Mouse (Mus musculus): ENCODE data around the gene Pde5a. TPM values are rescaled to one million over a fixed set of nuclear protein-coding genes. Genes with fewer than 3 reads are reported as not detected.

The Pde5a gene
- total and polyA plus RNA-seq, 2 experiments from 2014 or later, result 1.00 to 6.1 TPM

DNA sequence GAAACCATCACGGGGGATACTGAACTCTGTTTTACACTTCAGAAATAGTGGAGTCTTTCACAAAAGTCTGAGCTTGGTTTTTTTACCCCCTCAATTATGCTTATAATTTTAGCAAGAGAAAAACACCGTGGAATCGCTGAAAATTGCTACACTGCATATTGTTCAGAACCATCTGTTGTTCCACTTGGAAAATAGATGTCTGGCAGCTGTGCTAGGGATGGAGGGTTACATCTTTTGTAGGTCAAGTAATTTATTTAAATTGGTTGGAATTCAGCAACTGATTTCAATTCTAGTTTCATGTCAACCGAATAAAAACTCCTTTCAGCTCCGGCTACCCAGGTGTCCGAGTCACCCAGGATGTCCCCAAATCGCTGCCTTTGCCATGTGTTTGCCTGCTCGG lies 78.6 kb downstream of the Pde5a start:
- Histone ChIP-seq H3K4me3 (ENCODE audit: low read depth, low read length) (no peak overlapping the region), H3K4me1 (ENCODE audit: control insufficient read depth, insufficient read depth) (no peaks in the 10 kb centered on the region), H3K9ac (replicated peaks; ENCODE audit: low read depth, low read length) (no peak overlapping the region), H3K4me2 (ENCODE audit: low read depth, low read length) (no peak overlapping the region), H3K27me3 (ENCODE audit: control insufficient read depth, insufficient read depth, low read length) (no peaks in the 10 kb centered on the region), H3K36me3 (replicated peaks; ENCODE audit: control insufficient read depth, insufficient read depth, low read length) (no peaks in the 10 kb centered on the region), H3K9me3 (replicated peaks; ENCODE audit: control insufficient read depth, low read length) (no peaks in the 10 kb centered on the region), H3K27ac (ENCODE audit: low read depth) (no peak overlapping the region)
- WGBS, result 86% methylated on average over 8 of the region's 8 CpGs
- TF ChIP-seq EP300 (IDR thresholded peaks at IDR 0.05; ENCODE audit: low read depth), result no peak
- no peak for TF ChIP-seq CTCF (IDR thresholded peaks at IDR 0.05; ENCODE audit: low read depth)
- ATAC-seq (ENCODE audit: insufficient read depth, low read depth) (no peak), DNase-seq (ENCODE audit: low spot score) (no peak)

DNA sequence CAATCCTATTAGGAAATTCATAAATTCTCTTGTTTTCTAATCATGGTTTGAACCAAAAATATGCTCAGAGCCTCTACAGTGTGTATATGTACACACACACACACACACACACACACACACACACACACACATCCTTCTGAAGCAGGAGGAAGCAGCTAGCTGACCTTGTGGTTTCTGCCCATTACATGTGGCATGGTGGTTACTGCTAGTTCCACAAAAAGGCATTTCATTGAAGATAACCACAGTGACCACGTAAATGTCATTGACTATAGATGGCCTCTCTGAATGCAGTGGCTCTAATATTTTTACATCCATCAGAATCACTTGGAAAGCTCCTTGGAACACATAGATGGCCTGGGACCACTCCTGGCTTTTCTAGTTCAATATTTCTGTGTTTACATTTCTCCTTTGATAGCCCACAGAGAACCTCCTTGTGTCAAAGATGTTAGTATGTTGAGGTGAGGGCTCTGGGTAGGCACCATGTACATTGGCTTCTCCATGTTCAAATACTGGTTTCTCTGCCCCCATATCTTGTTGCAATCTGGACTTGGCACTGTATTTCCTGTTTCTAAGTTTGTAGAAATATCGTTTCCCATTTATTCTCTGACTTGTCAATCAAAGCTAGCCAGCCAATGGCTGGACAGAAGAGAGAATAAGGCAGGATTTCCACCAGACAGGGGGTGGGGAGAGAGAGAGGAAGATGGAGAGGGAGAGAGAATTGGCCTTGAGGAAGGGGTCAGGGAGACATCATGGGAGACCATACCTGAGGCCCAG lies 81.5 kb downstream of the Pde5a start:
- 82% methylated on average over 2 of the region's 2 CpGs for WGBS
- Histone ChIP-seq H3K4me1 (ENCODE audit: control insufficient read depth, insufficient read depth) (no peaks in the 10 kb centered on the region), H3K27ac (ENCODE audit: low read depth) (no peak overlapping the region), H3K9me3 (replicated peaks; ENCODE audit: control insufficient read depth, low read length) (no peaks in the 10 kb centered on the region), H3K9ac (replicated peaks; ENCODE audit: low read depth, low read length) (no peak overlapping the region), H3K27me3 (ENCODE audit: control insufficient read depth, insufficient read depth, low read length) (no peaks in the 10 kb centered on the region), H3K36me3 (replicated peaks; ENCODE audit: control insufficient read depth, insufficient read depth, low read length) (no peaks in the 10 kb centered on the region), H3K4me2 (ENCODE audit: low read depth, low read length) (no peak overlapping the region), H3K4me3 (ENCODE audit: low read depth, low read length) (no peak overlapping the region)
- DNase-seq (ENCODE audit: low spot score) (no peak), ATAC-seq (ENCODE audit: insufficient read depth, low read depth) (no peak)
- TF ChIP-seq CTCF (IDR thresholded peaks at IDR 0.05; ENCODE audit: low read depth) (no peak), EP300 (IDR thresholded peaks at IDR 0.05; ENCODE audit: low read depth) (no peak)

DNA sequence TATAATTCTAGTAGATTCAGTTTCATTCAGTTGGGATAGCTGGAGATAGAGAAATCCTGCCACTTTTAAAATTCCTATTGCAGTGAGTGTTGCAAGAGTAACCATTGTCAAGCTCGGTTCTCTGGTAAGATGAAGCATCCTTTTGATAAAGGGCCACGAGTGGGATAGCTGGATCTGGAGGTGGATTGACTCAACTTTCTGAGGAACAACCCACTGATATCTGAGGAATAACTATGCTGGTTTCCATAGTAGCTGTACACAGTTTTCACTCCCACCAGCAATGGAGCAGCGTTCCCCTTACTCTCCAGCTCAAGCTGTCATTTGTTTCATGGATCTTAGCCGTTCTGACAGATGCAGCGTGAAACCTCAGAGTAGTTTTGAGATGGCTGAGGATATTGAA lies 82.2 kb downstream of the Pde5a start:
- Histone ChIP-seq H3K4me3 (ENCODE audit: low read depth, low read length) (no peak overlapping the region), H3K9ac (replicated peaks; ENCODE audit: low read depth, low read length) (no peak overlapping the region), H3K9me3 (replicated peaks; ENCODE audit: control insufficient read depth, low read length) (no peaks in the 10 kb centered on the region), H3K27ac (ENCODE audit: low read depth) (no peak overlapping the region), H3K36me3 (replicated peaks; ENCODE audit: control insufficient read depth, insufficient read depth, low read length) (no peaks in the 10 kb centered on the region), H3K4me1 (ENCODE audit: control insufficient read depth, insufficient read depth) (no peaks in the 10 kb centered on the region), H3K4me2 (ENCODE audit: low read depth, low read length) (no peak overlapping the region), H3K27me3 (ENCODE audit: control insufficient read depth, insufficient read depth, low read length) (no peaks in the 10 kb centered on the region)
- ATAC-seq (ENCODE audit: insufficient read depth, low read depth) (no peak), DNase-seq (ENCODE audit: low spot score) (no peak)
- WGBS, result 77% methylated on average over 5 of the region's 5 CpGs
- TF ChIP-seq CTCF (IDR thresholded peaks at IDR 0.05; ENCODE audit: low read depth) (no peak), EP300 (IDR thresholded peaks at IDR 0.05; ENCODE audit: low read depth) (no peak)

DNA sequence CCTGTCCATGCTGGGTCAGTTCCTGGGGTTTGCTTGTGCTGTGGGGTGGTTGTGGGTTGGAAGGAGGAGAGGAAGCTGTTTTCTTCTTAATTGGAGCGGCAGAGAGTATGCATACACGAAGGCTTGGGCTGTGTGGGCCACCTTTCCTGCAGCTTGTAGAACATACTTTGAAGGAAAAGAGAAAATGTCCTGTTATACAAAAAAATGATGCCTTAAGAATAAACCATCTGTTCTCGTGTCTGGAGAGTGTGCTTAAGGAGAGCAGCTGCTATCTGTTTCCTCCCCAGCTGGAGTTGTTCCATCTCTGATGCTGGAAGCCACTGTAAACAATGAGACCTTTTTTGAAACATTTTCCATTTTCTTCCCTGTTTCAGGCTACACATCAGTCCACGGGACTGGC lies 85.8 kb downstream of the Pde5a start:
- H3K27ac ChIP-seq (ENCODE audit: low read depth), result peak overlapping the region; percentile 51
- no peak overlapping the region for H3K4me3 ChIP-seq (ENCODE audit: low read depth, low read length)
- WGBS, result 46% methylated on average over 4 of the region's 4 CpGs
- TF ChIP-seq EP300 (IDR thresholded peaks at IDR 0.05; ENCODE audit: low read depth), result no peak
- TF ChIP-seq CTCF (IDR thresholded peaks at IDR 0.05; ENCODE audit: low read depth), result no peak
- no peak overlapping the region for H3K9ac ChIP-seq (replicated peaks; ENCODE audit: low read depth, low read length)
- no peaks in the 10 kb centered on the region for H3K27me3 ChIP-seq (ENCODE audit: control insufficient read depth, insufficient read depth, low read length)
- no peak for ATAC-seq (ENCODE audit: insufficient read depth, low read depth)
- no peaks in the 10 kb centered on the region for H3K9me3 ChIP-seq (replicated peaks; ENCODE audit: control insufficient read depth, low read length)
- peak; percentile 26 for DNase-seq (ENCODE audit: low spot score)
- H3K4me2 ChIP-seq (ENCODE audit: low read depth, low read length), result no peak overlapping the region
- no peaks in the 10 kb centered on the region; the same call in 1 of the 2 replicates for H3K36me3 ChIP-seq (replicated peaks; ENCODE audit: control insufficient read depth, insufficient read depth, low read length)
- no peaks in the 10 kb centered on the region for H3K4me1 ChIP-seq (ENCODE audit: control insufficient read depth, insufficient read depth)

DNA sequence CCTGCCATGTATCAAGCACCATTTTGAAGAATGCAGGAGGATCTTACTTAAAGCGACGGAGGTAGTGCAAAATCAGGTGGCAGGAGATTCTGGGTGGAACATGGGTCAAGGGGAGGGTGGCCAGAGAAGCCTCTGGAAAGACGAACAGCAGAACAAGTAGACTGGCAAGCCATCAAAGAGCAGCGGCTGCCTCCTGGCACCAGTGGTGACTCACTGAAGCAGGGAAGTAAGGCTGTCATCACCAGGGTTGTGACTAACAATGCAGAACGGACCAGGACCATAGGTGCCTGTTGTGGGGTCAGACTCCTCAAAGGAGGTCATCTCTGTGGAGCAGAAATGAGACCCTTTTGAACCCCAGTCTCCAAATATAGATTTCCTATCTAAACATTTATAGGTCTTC lies 89.5 kb downstream of the Pde5a start:
- H3K4me2 ChIP-seq (ENCODE audit: low read depth, low read length), result no peak overlapping the region
- no peak for TF ChIP-seq CTCF (IDR thresholded peaks at IDR 0.05; ENCODE audit: low read depth)
- no peak for TF ChIP-seq EP300 (IDR thresholded peaks at IDR 0.05; ENCODE audit: low read depth)
- no peaks in the 10 kb centered on the region for H3K27me3 ChIP-seq (ENCODE audit: control insufficient read depth, insufficient read depth, low read length)
- 42% methylated on average over 5 of the region's 5 CpGs for WGBS
- no peak overlapping the region for H3K4me3 ChIP-seq (ENCODE audit: low read depth, low read length)
- no peak overlapping the region for H3K27ac ChIP-seq (ENCODE audit: low read depth)
- ATAC-seq (ENCODE audit: insufficient read depth, low read depth) (peak; percentile 63), DNase-seq (ENCODE audit: low spot score) (peak; percentile 42)
- H3K4me1 ChIP-seq (ENCODE audit: control insufficient read depth, insufficient read depth), result no peaks in the 10 kb centered on the region
- no peaks in the 10 kb centered on the region; the same call in 1 of the 2 replicates for H3K36me3 ChIP-seq (replicated peaks; ENCODE audit: control insufficient read depth, insufficient read depth, low read length)
- H3K9me3 ChIP-seq (replicated peaks; ENCODE audit: control insufficient read depth, low read length), result no peaks in the 10 kb centered on the region
- H3K9ac ChIP-seq (replicated peaks; ENCODE audit: low read depth, low read length), result no peak overlapping the region

DNA sequence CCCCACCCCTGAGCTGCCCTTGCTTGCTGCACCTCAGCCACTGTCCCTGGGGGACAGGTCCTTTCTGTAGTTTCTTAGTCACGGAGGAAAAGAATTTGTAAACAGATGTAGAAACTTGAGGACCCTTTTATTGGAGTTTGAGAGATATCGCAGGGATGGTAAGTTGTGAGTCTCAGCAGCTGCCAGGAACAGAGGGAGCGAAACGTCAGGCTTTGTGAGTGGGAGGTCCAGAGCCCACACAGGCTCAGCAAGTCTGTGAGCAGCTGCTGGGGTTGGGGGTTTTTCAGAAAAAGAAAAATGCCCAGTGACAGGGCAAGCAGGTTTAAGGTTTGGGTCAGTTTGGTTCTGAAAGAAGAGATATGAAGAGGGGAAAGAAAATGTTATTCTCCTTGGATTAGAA lies 92.0 kb downstream of the Pde5a start:
- Histone ChIP-seq H3K4me3 (ENCODE audit: low read depth, low read length) (no peak overlapping the region), H3K36me3 (replicated peaks; ENCODE audit: control insufficient read depth, insufficient read depth, low read length) (no peaks in the 10 kb centered on the region; the same call in 1 of the 2 replicates), H3K9ac (replicated peaks; ENCODE audit: low read depth, low read length) (no peak overlapping the region), H3K4me2 (ENCODE audit: low read depth, low read length) (no peak overlapping the region), H3K27ac (ENCODE audit: low read depth) (no peak overlapping the region), H3K9me3 (replicated peaks; ENCODE audit: control insufficient read depth, low read length) (no peaks in the 10 kb centered on the region), H3K4me1 (ENCODE audit: control insufficient read depth, insufficient read depth) (no peaks in the 10 kb centered on the region), H3K27me3 (ENCODE audit: control insufficient read depth, insufficient read depth, low read length) (no peaks in the 10 kb centered on the region)
- DNase-seq (ENCODE audit: low spot score) (no peak), ATAC-seq (ENCODE audit: insufficient read depth, low read depth) (no peak)
- no peak for TF ChIP-seq EP300 (IDR thresholded peaks at IDR 0.05; ENCODE audit: low read depth)
- no peak for TF ChIP-seq CTCF (IDR thresholded peaks at IDR 0.05; ENCODE audit: low read depth)
- WGBS, result 70% methylated on average over 4 of the region's 4 CpGs
